Mouse (Mus musculus) ES-E14 (cell line): ENCODE data around the gene Cntn3.

Source experiments
- CHD2 ChIP-seq: IDR thresholded peaks from 2 replicates; pipeline ENCODE4 v1.6.1; 2014; ENCODE audit warnings: mild to moderate bottlenecking, low read depth, low read length, inconsistent platforms
- HCFC1 ChIP-seq: IDR thresholded peaks from 2 replicates; pipeline ENCODE4 v1.6.1; 2012; ENCODE audit warnings: low read length, inconsistent platforms, borderline replicate concordance; ENCODE audit not compliant: insufficient read depth
- MAFK ChIP-seq: IDR thresholded peaks from 2 replicates; pipeline ENCODE4 v1.6.1; 2014; ENCODE audit warnings: mild to moderate bottlenecking, low read depth, low read length, inconsistent platforms; ENCODE audit not compliant: insufficient read depth
- ZC3H11A ChIP-seq: IDR thresholded peaks from 2 replicates; pipeline ENCODE4 v1.6.1; 2012; ENCODE audit warnings: low read depth, mild to moderate bottlenecking, inconsistent platforms, low read length, borderline replicate concordance
- ZNF384 ChIP-seq: IDR thresholded peaks from 2 replicates; pipeline ENCODE4 v1.6.1; 2012; ENCODE audit warnings: low read depth, low read length, inconsistent platforms

- TF ChIP-seq ZC3H11A (no peak), ZNF384 (no peak), HCFC1 (no peak), MAFK (no peak), CHD2 (no peak)
Measured at GRCm38 (mm10) chr6:102556497-102556896, 16.4 kb downstream of the Cntn3 start.
